13 mouse cellular contexts compared by ENCODE assay signal in the genomic region with DNA sequence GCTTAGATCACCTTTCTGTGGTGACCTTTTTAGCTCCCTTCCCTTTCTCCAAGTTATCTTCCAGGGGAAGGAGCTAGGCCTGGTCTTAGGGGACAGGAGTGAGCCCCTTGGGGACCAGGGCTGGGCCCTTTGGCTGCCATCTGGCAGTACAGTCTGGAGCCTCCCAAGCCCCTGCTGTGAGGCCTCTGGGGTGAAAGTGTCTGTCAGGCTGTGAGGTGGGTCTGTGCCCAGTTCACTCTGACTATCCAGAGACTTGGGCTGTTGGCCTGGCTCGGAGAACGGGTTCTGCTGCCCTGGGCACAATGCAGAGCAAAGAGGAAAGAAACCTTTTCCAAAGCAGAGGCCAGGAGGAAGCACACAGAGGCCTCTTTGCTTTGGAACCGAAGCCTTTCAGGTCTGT. TPM values are rescaled to one million over a fixed set of nuclear protein-coding genes. Genes with fewer than 3 reads are reported as not detected.
DNase-seq lines count a peak whose midpoint lies in the region; ATAC-seq and TF ChIP-seq lines count a peak whose summit lies in the region.
"Had no signal": no experiment of that assay in that cellular context is flagged by ENCODE, and none has a peak within 500 bp of the region (broad histone marks: within the 10 kb centered on the region; RNA-seq: fewer than 3 reads in every experiment).

No protein-coding gene starts in this region.

- DNase-seq in midbrain, embryonic 10.5 days (ENCODE audit: low spot score), result no peak
- no peak for DNase-seq in midbrain, embryonic 14.5 days
- DNase-seq in hindbrain, postnatal 0 days (ENCODE audit: low spot score), result no peak
- no peak for DNase-seq in cerebellum, adult 9-11 months
- no peak for DNase-seq in frontal cortex, postnatal 36 days (ENCODE audit: low spot score in 2 of 2)
- DNase-seq: right cerebral cortex, postnatal 14 days had no signal

- ATAC-seq in forebrain, embryonic 15.5 days (replicated peaks), result no peak
- ATAC-seq in forebrain, embryonic 16.5 days, result no peak
- ATAC-seq in midbrain, embryonic 14.5 days (ENCODE audit: low FRiP score, low TSS enrichment), result no peak
- ATAC-seq in hindbrain, postnatal 0 days, result no peak
- no peak for ATAC-seq in stomach, embryonic 15.5 days (ENCODE audit: insufficient read depth, low FRiP score, low read depth)

- no peak for TF ChIP-seq CTCF in hindbrain, postnatal 0 days (IDR thresholded peaks at IDR 0.05; ENCODE audit: low read depth)

- no peak overlapping the region for H3K9ac ChIP-seq in forebrain, embryonic 15.5 days (replicated peaks)
- no peak overlapping the region for H3K9ac ChIP-seq in forebrain, embryonic 16.5 days (replicated peaks; ENCODE audit: low read depth, low read length)
- H3K9ac ChIP-seq in midbrain, embryonic 14.5 days (replicated peaks; ENCODE audit: low read length), result no peak overlapping the region
- no peak overlapping the region for H3K9ac ChIP-seq in hindbrain, postnatal 0 days (replicated peaks; ENCODE audit: low read length)
- no peak overlapping the region for H3K9ac ChIP-seq in stomach, embryonic 15.5 days

- no peak overlapping the region for H3K4me2 ChIP-seq in forebrain, embryonic 15.5 days (replicated peaks)
- H3K4me2 ChIP-seq in forebrain, embryonic 16.5 days (ENCODE audit: low read length), result no peak overlapping the region
- H3K4me2 ChIP-seq in midbrain, embryonic 14.5 days (ENCODE audit: low read length), result no peak overlapping the region
- H3K4me2 ChIP-seq in hindbrain, postnatal 0 days (ENCODE audit: low read depth, low read length), result no peak overlapping the region
- H3K4me2 ChIP-seq in stomach, embryonic 15.5 days, result no peak overlapping the region

- no peaks in the 10 kb centered on the region for H3K27me3 ChIP-seq in forebrain, embryonic 15.5 days
- H3K27me3 ChIP-seq in forebrain, embryonic 16.5 days (replicated peaks; ENCODE audit: control insufficient read depth, insufficient read depth, low read length), result no peaks in the 10 kb centered on the region
- no peaks in the 10 kb centered on the region for H3K27me3 ChIP-seq in midbrain, embryonic 10.5 days (ENCODE audit: low read depth, poor library complexity, severe bottlenecking)
- H3K27me3 ChIP-seq in midbrain, embryonic 14.5 days (ENCODE audit: control insufficient read depth, insufficient read depth, low read length), result no peaks in the 10 kb centered on the region
- no peaks in the 10 kb centered on the region for H3K27me3 ChIP-seq in hindbrain, postnatal 0 days (ENCODE audit: insufficient read depth, low read length)
- no peaks in the 10 kb centered on the region for H3K27me3 ChIP-seq in stomach, embryonic 15.5 days (replicated peaks)

- H3K4me3 ChIP-seq in forebrain, embryonic 15.5 days, result no peak overlapping the region
- H3K4me3 ChIP-seq in forebrain, embryonic 16.5 days (replicated peaks; ENCODE audit: low read length), result no peak overlapping the region
- H3K4me3 ChIP-seq in midbrain, embryonic 10.5 days, result no peak overlapping the region
- no peak overlapping the region for H3K4me3 ChIP-seq in midbrain, embryonic 14.5 days (replicated peaks; ENCODE audit: low read depth, low read length)
- H3K4me3 ChIP-seq in hindbrain, postnatal 0 days (ENCODE audit: low read length), result no peak overlapping the region
- H3K4me3 ChIP-seq in stomach, embryonic 15.5 days (replicated peaks), result no peak overlapping the region

- WGBS in forebrain, embryonic 15.5 days, result 86% methylated on average over 3 of the region's 3 CpGs
- WGBS in forebrain, embryonic 16.5 days, result 72% methylated on average over 3 of the region's 3 CpGs
- 81% methylated on average over 3 of the region's 3 CpGs for WGBS in midbrain, embryonic 10.5 days
- 86% methylated on average over 3 of the region's 3 CpGs for WGBS in midbrain, embryonic 14.5 days
- 50% methylated on average over 3 of the region's 3 CpGs for WGBS in hindbrain, postnatal 0 days
- WGBS in stomach, embryonic 15.5 days, result 57% methylated on average over 3 of the region's 3 CpGs

- H3K27ac ChIP-seq in forebrain, embryonic 15.5 days (replicated peaks), result peak overlapping the region; percentile 21
- no peak overlapping the region for H3K27ac ChIP-seq in forebrain, embryonic 16.5 days (ENCODE audit: low read length)
- H3K27ac ChIP-seq in midbrain, embryonic 10.5 days (replicated peaks), result peak overlapping the region; percentile 71
- no peak overlapping the region for H3K27ac ChIP-seq in midbrain, embryonic 14.5 days (replicated peaks; ENCODE audit: low read depth, low read length)
- H3K27ac ChIP-seq in hindbrain, postnatal 0 days, result peak overlapping the region; percentile 32
- H3K27ac ChIP-seq in stomach, embryonic 15.5 days, result peak overlapping the region; percentile 38; the same call in 1 of the 2 replicates

- H3K9me3 ChIP-seq in forebrain, embryonic 15.5 days, result no peaks in the 10 kb centered on the region
- H3K9me3 ChIP-seq in forebrain, embryonic 16.5 days (ENCODE audit: control insufficient read depth, low read length), result no peaks in the 10 kb centered on the region
- H3K9me3 ChIP-seq in midbrain, embryonic 10.5 days (replicated peaks), result no peaks in the 10 kb centered on the region
- no peaks in the 10 kb centered on the region for H3K9me3 ChIP-seq in midbrain, embryonic 14.5 days (ENCODE audit: control insufficient read depth, low read length)
- H3K9me3 ChIP-seq in hindbrain, postnatal 0 days (ENCODE audit: low read length), result no peaks in the 10 kb centered on the region
- H3K9me3 ChIP-seq in stomach, embryonic 15.5 days, result no peaks in the 10 kb centered on the region

- no peaks in the 10 kb centered on the region for H3K36me3 ChIP-seq in forebrain, embryonic 15.5 days
- H3K36me3 ChIP-seq in forebrain, embryonic 16.5 days (ENCODE audit: control insufficient read depth, insufficient read depth), result no peaks in the 10 kb centered on the region
- H3K36me3 ChIP-seq in midbrain, embryonic 10.5 days, result no peaks in the 10 kb centered on the region
- no peaks in the 10 kb centered on the region for H3K36me3 ChIP-seq in midbrain, embryonic 14.5 days (ENCODE audit: control insufficient read depth, insufficient read depth, low read length)
- no peaks in the 10 kb centered on the region for H3K36me3 ChIP-seq in hindbrain, postnatal 0 days (ENCODE audit: insufficient read depth, low read length)
- H3K36me3 ChIP-seq in stomach, embryonic 15.5 days, result no peaks in the 10 kb centered on the region

- peaks cover 32% of the 10 kb centered on the region for H3K4me1 ChIP-seq in forebrain, embryonic 15.5 days
- H3K4me1 ChIP-seq in forebrain, embryonic 16.5 days (replicated peaks; ENCODE audit: control insufficient read depth, insufficient read depth, low read length), result peaks cover 26% of the 10 kb centered on the region
- H3K4me1 ChIP-seq in midbrain, embryonic 10.5 days, result peaks cover 63% of the 10 kb centered on the region
- peaks cover 16% of the 10 kb centered on the region for H3K4me1 ChIP-seq in midbrain, embryonic 14.5 days (ENCODE audit: control insufficient read depth, insufficient read depth, low read length)
- H3K4me1 ChIP-seq in hindbrain, postnatal 0 days (ENCODE audit: insufficient read depth, low read length), result peaks cover 14% of the 10 kb centered on the region
- H3K4me1 ChIP-seq in stomach, embryonic 15.5 days, result peaks cover 16% of the 10 kb centered on the region

RNA-seq across cellular contexts. Expression of a gene that starts 16.9 kb away (rescaled TPM):
- not detected in 2 replicates for polyA plus RNA-seq in forebrain, embryonic 15.5 days (2015; fragmentation: Nextera tagmentation; extraction: Ambion mirVana)
- not detected in 2 replicates for polyA plus RNA-seq in forebrain, embryonic 16.5 days (2015; fragmentation: Nextera tagmentation; extraction: Ambion mirVana)
- polyA plus RNA-seq in midbrain, embryonic 10.5 days (2016; fragmentation: Nextera tagmentation; extraction: Ambion mirVana), result not detected in 2 replicates
- not detected in 2 replicates for polyA plus RNA-seq in midbrain, embryonic 14.5 days (2014; fragmentation: Nextera tagmentation; extraction: Ambion mirVana)
- not detected in 2 replicates for total RNA-seq in hindbrain, postnatal 0 days (2014; rRNA removed)
- polyA plus RNA-seq in hindbrain, postnatal 0 days (2015; fragmentation: Nextera tagmentation; extraction: Ambion mirVana), result 0.33 and 0.52 TPM in 2 replicates
- 0.21 and 0.22 TPM in 2 replicates for polyA plus RNA-seq in stomach, embryonic 15.5 days (2015; fragmentation: Nextera tagmentation; extraction: Ambion mirVana)
- total RNA-seq: CH12.LX; hematopoietic stem cell, adult 5-6 weeks had no signal
- polyA plus RNA-seq: neural tube, embryonic 14.5 days; thymus, postnatal 0 days had no signal

RNA-seq across cellular contexts. Expression of a gene that starts 25.2 kb away (rescaled TPM):
- 0.11 and 0.29 TPM in 2 replicates for polyA plus RNA-seq in forebrain, embryonic 15.5 days (2015; fragmentation: Nextera tagmentation; extraction: Ambion mirVana)
- 0.09 TPM in 1 of 2 replicates, not detected in the other for polyA plus RNA-seq in forebrain, embryonic 16.5 days (2015; fragmentation: Nextera tagmentation; extraction: Ambion mirVana)
- 0.16 and 0.35 TPM in 2 replicates for polyA plus RNA-seq in midbrain, embryonic 10.5 days (2016; fragmentation: Nextera tagmentation; extraction: Ambion mirVana)
- polyA plus RNA-seq in midbrain, embryonic 14.5 days (2014; fragmentation: Nextera tagmentation; extraction: Ambion mirVana), result 0.16 TPM in 1 of 2 replicates, not detected in the other
- total RNA-seq in hindbrain, postnatal 0 days (2014; rRNA removed), result not detected in 2 replicates
- 0.16 TPM in 1 of 2 replicates, not detected in the other for polyA plus RNA-seq in hindbrain, postnatal 0 days (2015; fragmentation: Nextera tagmentation; extraction: Ambion mirVana)
- polyA plus RNA-seq in stomach, embryonic 15.5 days (2015; fragmentation: Nextera tagmentation; extraction: Ambion mirVana), result 17.7 and 25.2 TPM in 2 replicates

Comparison
In these comparisons a context has a peak if more than half of its experiments do, and no peak if none do; other contexts are left out.
1. H3K27ac ChIP-seq: peak in forebrain, embryonic 15.5 days (single experiment), midbrain, embryonic 10.5 days (single experiment), hindbrain, postnatal 0 days (single experiment) and stomach, embryonic 15.5 days (single experiment); none in forebrain, embryonic 16.5 days (single experiment) and midbrain, embryonic 14.5 days (single experiment).
2. RNA of a gene that starts 25.2 kb away (polyA plus RNA-seq): 17.7 to 25.2 TPM in stomach, embryonic 15.5 days; 0.16 to 0.35 TPM in midbrain, embryonic 10.5 days, 0.11 to 0.29 TPM in forebrain, embryonic 15.5 days, 0.09 TPM in forebrain, embryonic 16.5 days, 0.16 TPM in midbrain, embryonic 14.5 days and 0.16 TPM in hindbrain, postnatal 0 days; every median in the first group is over 10 times any median in the second.